Mouse (Mus musculus) thymus, postnatal 0 days (tissue): Measurements from ENCODE around the gene Abca2. TPM values are rescaled to one million over a fixed set of nuclear protein-coding genes. Genes with fewer than 3 reads are reported as not detected.

Source experiments
- DNase-seq: peaks from one replicate; pipeline ENCODE4 v3.0.0-alpha.2; 2015; ENCODE audit warnings: low spot score
- polyA plus RNA-seq: library from polyadenylated mRNA; unstranded; fragments of >200 nt; fragmentation: Nextera tagmentation; extraction: Ambion mirVana; gene quantifications from 2 replicates; pipeline ENCODE4 v1.2.1, GENCODE M21; 2015

The Abca2 gene
- polyA plus RNA-seq, 1 experiment from 2014 or later = 3.3 TPM

DNA sequence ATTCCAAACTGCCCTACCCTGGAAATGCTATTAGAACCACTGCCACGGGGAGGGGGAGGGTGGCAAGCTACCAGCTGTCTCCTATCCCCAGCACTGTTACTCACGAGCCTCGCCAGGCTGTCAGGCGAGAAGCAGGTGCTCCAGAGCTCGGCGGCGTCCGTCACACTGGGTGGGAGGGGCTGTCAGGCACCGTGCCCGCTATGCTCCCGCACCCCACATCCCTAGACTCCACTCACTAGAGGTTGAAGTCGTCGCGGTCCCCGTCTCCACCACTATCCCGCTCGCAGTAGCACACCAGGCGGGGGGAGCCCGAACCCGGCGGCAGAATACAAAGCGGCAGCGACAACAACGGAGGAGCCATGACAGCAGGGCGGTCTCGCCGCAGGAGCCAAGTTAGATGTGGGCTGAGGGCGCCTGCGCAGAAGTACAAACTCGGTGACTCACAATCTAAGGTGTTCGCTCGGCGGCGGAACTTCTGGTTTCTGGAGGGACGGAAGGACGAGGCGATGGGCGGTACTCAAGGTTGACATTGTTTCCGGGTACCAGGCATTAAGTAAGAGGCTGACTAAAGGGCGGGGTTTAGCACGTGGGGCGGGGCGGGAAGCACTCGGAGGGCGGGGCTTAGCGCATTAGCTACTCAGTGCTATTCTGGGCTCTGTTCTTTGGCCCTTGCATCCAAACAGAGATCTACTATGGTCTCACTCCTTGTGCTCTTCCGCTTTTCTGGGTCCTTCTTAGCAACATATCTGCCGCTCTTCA, 32.2 kb downstream of the Abca2 start, which contains the start of gene Paxx:
Gene Paxx, minus strand, starts transcription at position 544 of the 759 bp plus-strand sequence.
- DNase-seq = peak; percentile 99

DNA sequence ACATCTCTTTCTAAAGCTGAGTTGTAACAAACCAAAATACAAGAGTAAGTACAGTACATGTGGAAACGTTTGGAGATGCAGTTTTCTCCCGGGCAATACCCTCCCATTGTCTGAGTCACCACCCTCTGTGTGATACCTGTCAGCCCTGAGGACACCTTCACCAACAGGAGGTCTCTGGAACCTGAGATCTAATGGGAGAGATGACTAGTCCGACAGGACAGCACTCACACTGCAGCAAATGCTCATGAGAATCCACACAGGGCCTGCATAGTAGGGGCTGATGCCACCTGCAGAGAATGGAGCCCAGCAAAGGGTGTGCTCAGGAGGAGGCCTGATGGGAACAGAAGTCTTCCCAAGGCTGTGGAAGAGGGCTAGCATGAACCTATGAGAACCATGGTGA, 32.9 kb downstream of the Abca2 start:
- no peak for DNase-seq

DNA sequence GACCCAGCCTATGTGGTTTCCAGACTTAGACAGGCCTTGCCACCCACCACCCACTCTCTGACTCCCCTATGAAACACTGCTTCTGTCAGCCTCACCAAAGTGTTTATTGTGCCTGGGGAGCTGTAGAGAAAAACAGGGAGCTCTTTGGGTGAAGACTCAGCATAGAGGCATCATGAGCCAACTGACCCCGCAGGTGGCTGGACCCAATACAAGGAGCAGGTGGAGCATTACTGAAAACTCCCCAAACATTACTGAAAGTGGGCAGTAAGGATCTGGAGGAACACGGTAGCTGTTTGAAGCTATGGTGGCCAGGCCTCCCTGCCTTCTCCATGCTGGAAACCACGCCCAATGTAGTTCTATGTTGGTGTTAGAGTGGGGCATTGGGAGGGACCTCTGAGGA, 35.1 kb downstream of the Abca2 start:
- DNase-seq = no peak

DNA sequence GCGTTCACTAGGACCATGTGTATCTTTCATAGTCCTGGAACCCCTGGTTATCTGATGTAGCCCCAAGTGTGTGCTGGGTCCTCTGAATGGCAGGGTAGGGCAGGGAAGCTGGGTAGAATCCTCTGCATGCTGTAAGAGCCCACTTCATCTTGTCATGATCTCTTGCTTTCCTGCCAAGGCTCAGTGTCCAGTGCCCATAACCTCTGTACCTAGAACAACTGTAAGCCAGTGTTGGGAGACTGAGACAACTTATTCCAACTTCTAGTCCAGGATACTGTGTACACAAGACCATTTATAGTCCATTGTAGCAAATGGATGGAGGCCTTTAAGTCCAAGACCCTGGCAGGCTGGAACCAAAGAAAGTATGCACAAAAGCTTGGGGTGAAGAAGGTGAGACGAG, 36.8 kb downstream of the Abca2 start:
- DNase-seq = peak; percentile 8

DNA sequence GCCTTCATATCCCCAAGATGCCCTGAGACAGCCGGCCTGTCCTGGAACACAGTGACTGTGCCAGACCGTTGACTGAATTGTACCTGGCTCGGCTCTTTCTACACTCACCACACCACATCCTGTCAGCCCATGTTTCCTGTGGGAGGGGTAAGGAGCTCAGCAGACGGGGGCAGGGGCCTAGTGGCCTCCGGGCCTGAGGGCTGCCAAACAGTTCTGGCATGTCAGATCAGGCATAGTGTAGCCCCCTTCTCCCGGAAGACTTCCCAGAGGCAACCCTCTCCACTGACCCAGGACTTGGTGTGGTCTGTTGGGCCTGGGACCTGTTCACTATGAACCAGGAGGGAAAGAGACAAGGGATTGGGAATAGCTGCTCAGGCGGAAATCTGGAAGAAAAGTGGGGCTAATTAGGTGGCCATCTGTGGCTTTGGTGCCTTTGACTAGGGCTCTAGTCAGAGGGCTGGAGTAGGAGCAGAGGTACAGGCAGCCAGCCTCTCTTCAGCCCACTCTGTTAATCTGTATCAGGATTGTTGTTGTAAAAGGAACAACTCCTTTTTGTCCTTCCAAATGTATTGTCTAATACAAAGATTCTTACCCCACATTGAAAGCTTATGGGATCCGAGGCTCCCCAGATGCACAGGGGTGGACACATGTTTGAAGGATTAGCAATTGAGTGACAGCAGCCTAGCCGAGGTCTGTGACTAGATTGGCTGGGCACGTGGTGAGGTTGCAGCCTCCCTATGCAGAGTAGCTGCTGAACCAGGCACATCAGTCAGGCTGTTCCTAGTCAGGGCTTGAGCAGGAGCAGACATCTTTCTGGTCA, 37.5 kb downstream of the Abca2 start:
- peak; percentile 90 for DNase-seq

DNA sequence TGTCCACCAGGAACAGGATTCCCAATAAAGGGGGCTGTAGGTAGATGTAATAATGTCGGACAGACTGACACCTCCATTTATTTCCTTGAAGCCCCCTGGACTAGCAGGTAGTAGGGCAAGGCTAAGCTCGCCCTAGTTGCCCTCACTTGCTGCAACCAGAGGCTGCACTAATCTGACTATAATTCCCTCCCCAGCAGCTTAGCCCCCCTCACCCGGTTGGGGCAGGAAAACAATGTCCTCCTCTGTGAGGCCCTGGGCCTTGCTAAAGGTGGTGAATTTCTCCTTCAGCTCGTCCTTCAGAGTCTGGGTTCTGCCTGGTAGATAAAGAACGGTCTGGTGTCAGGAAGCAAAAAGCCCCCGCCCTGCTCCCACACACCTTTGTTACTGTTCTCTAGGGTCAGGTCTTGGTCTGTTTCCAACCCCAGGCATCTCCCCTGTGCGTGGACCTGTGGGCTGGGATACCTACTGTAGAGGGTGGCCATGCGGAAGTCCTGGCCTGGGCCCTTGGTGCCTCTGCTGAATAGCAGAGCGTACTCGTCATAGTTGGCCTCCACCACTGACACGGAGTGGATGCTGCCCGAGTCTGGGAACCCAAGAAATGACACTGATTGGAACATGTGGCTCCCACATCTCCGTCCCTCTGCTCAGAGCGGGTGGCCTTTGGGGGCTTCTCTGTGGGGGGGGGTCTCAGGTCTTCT, 39.3 kb downstream of the Abca2 start:
- no peak for DNase-seq

DNA sequence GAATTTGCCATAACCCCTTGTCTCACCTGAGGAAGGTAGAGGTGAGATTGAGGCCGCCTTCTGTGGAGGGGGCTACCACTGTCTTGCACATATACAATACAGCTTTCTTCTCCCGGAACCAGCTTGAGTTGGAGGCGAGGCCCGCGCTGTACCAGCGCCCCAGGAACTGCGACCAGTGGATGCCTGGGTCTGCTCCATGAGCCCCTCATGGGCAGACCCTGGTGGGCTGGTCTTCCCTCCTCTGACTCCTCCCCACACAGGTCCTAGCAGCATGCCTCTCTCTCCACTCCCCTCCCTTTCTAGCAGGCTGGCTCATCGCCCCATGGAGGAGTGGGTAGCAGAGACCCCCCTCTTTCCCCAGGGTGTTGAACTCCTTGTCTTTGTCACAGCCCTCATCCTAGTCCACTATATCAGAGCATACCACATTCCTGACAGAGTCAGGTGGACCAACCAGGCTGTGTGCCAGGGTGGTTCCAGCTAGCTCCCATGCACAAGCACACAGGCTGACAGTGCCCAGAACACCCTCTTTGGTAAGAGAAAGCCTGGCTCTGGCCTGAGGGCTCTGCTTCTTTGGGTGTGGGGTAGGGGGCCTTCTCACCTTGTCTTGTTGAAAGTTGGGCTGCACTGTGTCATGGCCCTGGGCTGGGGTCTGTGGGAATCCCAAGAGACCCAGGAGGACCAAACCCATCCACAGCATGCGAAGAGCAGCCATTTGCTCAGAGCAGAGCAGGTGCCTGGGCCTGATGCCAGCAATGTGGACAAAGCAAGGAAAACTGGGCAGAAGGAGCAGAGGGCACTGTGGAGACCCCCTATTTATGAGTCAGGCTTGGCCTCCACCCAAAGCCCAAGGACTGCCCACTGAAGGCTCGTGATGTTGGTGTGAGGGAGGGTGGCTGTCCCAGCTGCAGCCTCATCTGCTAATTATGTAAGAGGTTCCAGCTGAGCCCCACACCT, 40.7 kb downstream of the Abca2 start:
- no peak for DNase-seq

DNA sequence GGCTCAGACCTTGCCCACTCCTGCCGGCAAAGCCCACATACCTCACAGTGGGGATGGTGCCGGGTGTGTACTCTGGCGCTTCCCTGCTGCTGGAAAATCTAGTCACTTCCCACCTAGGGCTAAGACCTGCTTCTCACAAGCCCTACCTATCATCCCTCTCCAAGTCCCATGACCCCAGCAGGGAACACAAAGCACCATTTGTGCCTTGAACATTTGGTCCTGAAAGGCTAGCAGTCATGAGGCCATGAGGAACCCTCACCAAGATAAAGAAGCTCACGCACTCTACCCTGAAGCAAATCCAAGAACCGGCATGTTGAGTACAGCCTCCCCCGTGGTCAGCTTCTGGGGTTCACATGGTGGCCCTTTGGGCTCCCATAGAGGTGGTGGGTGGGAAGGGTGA, 41.5 kb downstream of the Abca2 start, which contains the start of gene Ptgds:
Gene Ptgds, minus strand, starts transcription at position 78 of the 400 bp plus-strand sequence.
- no peak for DNase-seq

DNA sequence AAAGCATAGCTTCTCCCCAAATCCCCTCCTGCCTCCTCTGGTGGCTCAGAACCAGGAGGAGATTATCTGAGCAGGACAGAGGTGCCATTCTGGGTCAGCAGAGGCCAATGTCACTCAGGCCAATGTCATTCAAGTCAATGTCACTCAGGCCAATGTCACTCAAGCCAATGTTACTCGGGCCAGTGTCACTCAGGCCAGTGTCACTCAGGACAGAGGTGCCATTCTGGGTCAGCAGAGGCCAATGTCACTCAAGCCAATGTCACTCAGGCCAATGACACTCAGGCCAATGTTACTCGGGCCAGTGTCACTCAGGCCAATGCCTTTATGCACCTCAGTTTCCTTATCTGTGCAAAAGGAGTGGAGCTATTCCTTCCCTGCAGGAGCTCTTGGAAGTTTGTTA, 44.0 kb downstream of the Abca2 start:
- DNase-seq = no peak

DNA sequence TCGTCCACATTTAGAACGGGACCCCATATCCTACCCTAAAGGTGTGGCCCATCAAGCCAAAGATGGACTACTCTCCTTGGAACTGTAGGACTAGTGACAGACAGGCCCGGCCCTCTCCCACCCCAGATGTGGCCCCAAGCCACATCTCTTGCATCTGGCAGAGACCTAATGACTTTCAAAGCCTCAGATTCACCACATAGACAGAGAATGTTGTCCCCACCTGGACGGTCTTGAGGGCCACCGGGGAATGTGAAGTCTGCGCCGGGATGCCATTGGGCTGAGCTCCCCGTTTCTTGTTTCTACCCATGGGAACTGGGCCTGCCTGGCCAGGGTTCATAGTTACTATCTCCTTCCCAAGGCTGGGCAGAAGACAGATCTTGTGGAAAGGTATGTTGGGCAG, 49.0 kb downstream of the Abca2 start:
- no peak for DNase-seq

DNA sequence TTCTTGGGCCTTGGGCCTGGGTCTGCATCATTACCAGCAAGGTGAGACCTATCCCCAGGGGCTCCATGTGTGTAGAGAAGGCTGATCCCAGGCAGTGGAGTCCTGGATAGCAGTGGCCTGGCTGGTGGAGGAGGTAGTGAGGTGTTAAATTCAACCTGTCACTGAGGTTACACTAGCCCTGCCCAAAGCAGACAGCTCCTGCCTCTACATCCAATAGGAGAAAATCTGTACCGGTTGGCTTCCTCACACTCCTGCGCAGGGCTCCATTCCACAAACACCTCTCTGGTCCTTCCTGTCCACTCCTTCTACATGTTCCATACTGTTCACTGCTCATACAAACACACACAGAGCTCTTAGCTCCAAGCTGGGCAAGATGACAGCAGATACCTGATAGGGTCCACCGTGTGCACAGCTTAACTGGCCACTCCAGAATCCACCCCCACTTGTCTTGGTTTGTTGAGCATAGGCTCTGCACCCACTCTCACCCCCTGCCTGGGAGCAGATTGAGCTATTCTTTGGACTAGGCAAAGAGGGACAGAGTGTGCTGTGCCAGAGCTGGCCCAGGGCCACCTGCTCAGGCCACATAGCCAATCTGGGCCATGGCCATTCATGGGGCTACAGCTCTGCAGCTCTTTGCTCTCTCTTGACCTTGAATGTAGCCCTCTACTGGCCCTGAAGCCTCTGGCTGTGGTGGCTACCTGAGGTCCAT, 49.6 kb downstream of the Abca2 start:
- no peak for DNase-seq

DNA sequence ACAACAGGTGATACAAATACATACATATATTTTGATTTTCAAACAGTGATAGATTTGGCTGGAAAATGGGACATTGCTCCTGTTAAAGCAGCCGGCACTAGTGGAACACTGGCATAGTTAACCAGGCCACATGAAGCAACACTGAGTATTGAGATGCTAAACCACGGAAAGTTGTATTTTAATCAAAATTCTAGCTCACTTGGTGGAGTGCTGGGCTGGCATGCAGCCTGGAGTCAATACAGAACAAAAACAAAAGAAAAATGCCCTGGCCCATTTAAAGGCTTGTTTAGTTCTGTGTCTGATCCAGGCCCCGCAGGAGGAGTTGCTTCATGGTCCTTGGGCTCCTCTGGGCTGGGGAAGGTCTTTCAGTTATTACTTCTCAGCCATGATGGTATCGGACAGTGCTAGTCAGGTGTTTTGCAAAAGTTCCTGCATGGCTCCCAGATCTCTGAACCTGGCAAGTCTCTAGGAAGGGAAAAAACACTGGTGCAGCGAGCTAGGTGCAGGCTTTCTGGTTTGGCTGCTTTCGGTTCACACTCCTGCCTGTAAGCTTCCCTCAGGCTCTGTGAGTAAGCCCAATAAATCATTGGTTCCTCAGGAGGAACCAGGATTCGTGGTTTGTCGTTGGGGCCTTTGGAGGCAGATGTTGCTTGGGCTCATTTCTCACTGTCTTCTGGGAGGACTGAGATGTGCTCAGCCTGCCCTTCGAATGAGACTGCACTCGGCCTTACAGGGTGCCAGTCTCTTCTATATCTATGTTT, 51.2 kb downstream of the Abca2 start:
- DNase-seq = no peak

DNA sequence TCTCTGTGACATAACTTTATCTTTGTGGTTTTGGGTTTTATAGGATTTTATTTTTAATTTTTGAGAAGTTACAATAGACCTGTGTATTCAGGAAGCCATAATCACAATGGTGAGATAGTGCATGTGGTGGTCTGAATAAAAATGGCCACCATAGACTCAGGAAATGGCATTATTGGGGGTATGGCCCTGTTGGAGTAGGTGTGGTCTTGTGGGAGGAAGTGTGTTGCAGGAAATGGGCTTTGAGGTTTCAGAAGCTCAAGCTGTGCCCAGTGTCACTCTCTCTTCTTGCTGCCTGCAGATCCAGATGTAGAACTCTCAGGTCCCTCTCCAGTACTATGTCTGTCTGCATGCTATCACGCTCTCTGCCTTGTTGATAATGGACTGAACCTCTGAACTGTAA, 52.0 kb downstream of the Abca2 start:
- DNase-seq = no peak

DNA sequence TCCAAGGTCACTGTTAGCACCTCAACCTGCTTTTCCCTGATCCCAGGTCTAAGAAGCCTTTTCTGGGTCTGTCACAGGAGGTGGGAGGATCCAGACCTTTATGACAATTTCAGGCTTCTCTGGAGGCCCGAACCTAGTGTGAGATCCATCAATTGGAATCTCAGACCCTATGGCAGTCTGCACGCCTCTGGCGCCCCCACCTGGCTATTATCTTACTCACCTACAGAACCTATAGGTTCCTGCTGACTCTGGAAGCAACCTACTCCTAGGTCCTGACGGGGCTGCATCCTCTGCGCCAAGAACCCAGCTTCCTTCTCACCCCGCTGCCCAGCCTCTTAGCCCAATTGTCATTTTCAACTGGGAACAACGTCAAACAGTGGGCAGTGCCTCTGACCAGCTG, 54.5 kb downstream of the Abca2 start:
- DNase-seq = peak; percentile 81

DNA sequence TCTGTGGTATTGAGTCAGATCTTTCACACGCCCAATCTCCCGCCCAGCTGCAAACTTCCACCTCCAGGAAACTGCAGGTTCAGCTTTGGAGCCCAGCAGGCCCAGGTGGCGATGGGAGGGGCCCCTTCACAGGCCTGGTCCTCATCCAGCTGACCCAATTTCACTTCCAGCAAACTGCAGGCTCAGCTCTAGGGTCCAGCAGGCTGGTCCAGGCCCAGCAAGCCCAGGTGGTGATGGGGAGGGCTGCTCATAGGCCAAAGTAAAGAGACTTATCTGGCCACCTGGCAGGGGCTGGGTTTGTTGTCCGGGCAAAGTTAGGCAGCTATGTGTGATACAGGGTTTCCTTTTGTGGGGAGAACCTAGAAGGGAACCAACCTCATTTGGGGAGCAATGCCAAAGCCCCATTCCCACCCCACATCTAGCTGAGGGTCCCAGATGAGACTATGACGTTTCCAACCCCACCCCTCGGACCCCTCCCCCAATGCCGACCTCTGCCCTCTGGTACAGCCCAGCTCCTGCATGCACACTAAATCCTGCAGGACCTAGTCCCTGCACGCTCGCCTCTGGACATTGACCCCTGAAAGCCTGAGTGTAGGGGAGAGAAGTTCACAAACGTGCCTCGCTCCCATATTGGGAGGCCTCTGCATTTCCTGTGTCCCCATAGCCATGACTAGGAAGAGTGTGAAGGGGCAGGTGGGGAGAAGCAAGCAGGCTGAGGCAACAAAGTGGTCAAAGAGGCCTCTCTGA, 56.6 kb downstream of the Abca2 start:
- DNase-seq = peak; percentile 48

DNA sequence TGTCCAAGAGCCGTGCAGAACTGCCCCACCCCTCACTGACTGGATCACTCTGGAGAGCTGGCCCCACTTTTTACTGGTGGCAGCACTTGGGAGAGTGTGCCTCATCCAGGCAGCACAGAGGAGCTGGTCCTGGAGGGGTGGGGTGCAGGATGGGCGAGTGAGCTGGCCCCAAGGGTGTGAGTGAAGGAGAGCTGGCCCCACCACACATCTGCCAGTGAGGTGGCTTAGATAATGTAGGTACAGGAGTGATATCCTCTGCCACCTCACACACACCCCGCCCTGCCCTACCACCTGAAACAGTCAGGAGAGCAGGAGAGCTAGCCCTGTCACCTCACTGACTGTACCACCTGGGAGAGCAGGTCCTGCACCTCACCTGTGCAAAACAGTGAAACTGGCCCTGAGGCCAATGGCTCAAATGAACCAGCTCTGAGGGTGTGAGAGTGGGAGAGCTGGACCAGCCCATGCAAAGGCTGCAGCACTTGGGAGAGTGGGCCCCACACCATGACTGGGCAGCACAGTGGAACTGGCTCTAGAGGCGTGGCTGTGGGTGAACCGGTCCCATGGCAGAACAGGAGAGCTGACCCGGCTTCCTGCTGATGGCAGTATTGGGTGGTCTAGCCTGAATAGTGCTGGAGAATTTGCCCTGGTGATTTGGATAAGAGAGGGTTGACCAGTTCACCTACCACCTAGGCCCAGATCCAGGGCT, 59.6 kb downstream of the Abca2 start:
- no peak for DNase-seq

DNA sequence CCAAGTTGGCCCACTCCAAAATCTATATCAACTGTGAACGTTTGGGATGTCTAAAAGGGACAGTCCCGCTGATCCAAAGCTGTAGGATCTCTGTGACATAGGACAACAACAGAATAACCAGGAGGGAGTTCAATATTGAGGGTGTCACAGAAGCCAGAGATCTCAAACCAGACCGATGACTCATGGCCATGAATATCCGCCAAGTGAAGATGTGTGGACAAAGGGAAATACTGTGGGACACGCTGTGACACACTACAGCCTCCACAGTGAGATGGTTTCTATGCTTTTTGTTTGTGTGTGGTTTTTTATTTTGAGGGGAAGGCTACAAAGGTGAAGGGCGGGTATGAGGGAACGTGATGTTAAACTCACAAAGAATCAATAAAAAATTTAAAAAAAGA, 60.2 kb downstream of the Abca2 start:
- no peak for DNase-seq

DNA sequence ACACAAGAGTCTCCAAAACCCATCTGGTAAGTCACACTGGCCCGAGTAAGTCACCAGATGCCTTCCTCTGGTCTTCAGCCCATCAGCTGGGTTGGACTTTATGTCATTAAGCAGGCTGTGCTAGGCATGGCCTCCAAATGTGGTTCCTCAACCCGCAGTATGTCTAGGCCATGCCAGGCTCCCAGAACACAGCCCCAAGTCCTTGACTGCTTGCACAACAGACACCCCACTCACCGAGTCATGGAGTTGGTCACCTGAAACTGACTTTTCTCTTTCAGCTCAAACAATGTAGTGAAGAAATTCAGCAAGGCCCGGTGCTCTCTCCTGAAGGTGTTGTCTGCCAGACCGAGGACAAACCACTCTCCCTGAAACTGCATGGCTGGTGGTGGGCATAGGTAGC, 64.5 kb downstream of the Abca2 start:
- DNase-seq = no peak
